Mouse (Mus musculus) cerebellum, adult 2 months (tissue): ENCODE results near the gene Zfp334.

Experiments
- CTCF ChIP-seq: fragments of 200-500 bp; IDR thresholded peaks from 2 replicates; pipeline ENCODE4 v1.5.1; 2011; ENCODE audit warnings: low read depth, mild to moderate bottlenecking, control low read depth, low read length, moderate library complexity, borderline replicate concordance; ENCODE audit not compliant: insufficient read depth
- POLR2A ChIP-seq: fragments of 200-500 bp; IDR thresholded peaks from 2 replicates; pipeline ENCODE4 v1.6.1; 2011; ENCODE audit warnings: low read length, control low read depth, borderline replicate concordance; ENCODE audit not compliant: insufficient read depth

GRCm38 (mm10) chr2:165407700-165408301, 19.7 kb upstream of the Zfp334 start:
- TF ChIP-seq POLR2A (no peak), CTCF (peak; percentile 78)
